Mouse (Mus musculus) urinary bladder, postnatal 25 days (tissue): ENCODE data around the gene Gpr141.

ENCODE experiments used
- DNase-seq: peaks from one replicate; pipeline ENCODE4 v3.0.0; 2022; ENCODE audit warnings: low spot score

The Gpr141 gene

DNA sequence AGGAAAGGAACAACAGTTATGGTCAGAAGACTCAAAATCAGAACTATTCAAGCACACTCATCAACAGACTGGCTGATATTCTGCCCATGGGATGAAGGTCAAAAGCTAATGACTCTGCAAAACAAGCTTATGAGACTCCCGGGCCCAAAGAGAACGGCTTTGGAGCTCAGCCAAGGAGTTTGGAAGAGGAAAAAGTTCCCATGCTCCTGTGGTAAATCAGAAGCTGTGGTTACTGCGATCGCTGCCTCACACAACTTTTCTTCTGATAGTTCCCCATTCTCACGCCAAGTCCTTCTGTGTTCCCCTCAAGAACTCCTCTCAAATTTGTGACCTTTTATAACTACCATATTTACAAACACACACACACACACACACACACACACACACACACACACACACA is 105.1 kb downstream of the Gpr141 start:
- no peak for DNase-seq

DNA sequence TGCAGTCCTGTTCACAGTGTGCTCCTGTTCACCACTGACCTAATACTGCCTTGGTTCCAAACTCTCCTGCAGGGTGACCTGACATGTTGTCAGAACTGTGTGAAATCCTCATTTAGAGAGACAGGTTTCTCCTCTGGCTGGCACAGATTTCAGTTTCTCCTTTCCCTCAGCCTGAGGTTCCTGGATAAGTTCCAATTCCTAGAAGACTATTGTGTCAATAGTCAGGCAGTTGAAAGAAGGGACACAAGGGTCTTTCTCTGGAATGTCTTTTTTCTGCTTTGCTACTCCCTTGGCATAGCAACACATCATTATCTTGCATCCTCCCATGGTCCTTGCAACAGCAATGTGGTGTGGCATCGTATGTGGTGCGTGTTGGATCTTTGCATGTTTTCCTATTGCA is 106.9 kb downstream of the Gpr141 start:
- no peak for DNase-seq

DNA sequence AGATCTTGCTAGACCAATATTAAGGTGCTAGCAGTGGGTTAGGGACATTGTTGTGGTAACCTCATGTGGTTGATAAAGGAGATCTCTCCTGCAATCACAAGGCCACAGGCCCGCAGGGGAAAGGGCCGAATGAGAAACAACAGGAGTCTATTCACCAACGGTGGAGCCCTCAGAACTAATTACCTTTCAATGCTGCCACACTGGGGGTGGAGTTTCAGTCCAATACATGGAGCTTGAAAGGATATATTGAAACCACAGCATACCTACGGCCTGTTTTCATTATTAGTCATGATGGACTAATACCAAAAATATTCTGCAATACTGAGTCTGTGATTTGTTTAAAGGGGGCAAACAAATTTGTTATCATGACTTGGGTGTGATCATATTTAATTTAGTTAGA is 120.3 kb downstream of the Gpr141 start:
- DNase-seq = no peak

DNA sequence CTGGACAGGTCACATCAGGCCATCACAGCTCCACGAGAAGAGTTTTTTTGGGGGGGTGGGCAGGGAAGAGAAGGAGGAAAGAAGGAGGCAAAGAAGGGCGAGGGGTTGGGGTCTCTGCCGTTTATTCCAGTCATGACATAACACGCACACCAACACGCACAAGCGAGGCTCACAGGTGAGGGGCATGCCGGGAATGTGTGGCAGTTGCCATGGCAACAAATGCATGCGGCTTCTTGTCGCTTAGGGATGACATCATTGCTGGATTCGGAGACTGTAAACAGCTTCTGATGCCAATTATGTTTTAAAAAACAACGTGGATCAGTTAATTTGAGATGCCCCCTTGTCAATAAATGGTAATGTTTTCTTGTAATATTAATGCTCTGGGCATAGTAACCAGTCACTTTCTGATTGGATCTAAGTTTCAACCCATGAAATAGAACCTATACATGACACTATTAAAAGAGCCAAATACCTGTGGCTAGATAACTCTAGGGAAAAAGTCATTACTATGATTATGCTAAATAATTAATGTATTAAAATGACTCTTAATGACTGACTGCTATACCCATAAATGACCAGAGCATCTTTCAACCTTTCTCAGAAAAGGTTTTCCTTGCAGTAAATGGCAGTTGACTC is 122.5 kb downstream of the Gpr141 start:
- no peak for DNase-seq

DNA sequence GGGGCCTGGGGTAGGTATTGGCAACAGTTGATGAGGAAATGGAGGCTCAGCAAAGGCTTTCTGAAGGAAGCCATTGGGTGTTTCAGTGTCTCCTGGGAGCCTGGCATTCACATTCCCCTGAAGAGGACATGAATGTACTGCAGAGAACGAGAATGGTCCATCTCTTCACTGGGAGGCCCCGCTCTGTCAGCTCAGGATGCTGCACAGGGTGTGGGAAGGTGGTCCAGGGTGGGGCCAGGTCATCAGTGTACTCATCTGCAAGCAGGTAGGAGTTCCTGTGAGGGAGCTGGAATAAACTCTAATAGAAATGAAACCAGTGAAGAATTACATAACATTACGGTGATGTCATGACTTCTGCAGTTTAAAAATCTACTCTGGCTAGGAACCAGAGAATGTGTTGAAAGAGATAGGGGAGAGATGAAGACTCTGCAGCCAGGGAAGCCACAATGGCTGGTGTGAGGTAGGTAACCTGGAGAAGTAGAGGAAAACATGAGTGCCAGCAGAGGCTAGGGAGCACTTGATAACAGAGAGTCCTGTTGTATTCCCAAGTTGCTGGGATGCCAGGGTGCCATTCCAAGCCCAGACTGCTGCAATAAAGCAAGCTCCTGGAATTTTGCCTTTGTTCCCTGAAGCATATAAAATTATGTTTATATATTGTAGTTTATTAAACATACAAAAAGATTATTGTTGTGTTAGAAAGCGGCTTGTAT is 123.2 kb downstream of the Gpr141 start:
- DNase-seq = no peak
